Mouse (Mus musculus) urinary bladder, postnatal 14 days (tissue): Measurements from ENCODE around the gene Hmx2.

Experiments
- DNase-seq: peaks from one replicate; pipeline ENCODE4 v3.0.0; 2021; ENCODE audit warnings: low spot score

Gene Hmx2

GRCm38 (mm10) chr7:131548473-131548872 lies at the start of gene Hmx2:
Gene Hmx2 (plus strand): TSS chr7:131548773.
- no peak for DNase-seq

- DNase-seq = no peak
Observed at GRCm38 (mm10) chr7:131503739-131504138, 44.8 kb upstream of the Hmx2 start.

- peak; percentile 88 for DNase-seq
Observed at GRCm38 (mm10) chr7:131539979-131540378, 8.6 kb upstream of the Hmx2 start.

- DNase-seq = no peak
Observed at GRCm38 (mm10) chr7:131541184-131542114, 7.1 kb upstream of the Hmx2 start.

GRCm38 (mm10) chr7:131542115-131542871 lies 6.3 kb upstream of the Hmx2 start, which contains the start of gene Hmx3:
Gene Hmx3 (plus strand): TSS chr7:131542867.
- DNase-seq = no peak

GRCm38 (mm10) chr7:131542872-131543622 lies 5.5 kb upstream of the Hmx2 start:
- DNase-seq = no peak

- no peak for DNase-seq
Observed at GRCm38 (mm10) chr7:131543623-131544481, 4.7 kb upstream of the Hmx2 start.

GRCm38 (mm10) chr7:131544871-131545270 lies 3.7 kb upstream of the Hmx2 start:
- DNase-seq = no peak

- no peak for DNase-seq
Observed at GRCm38 (mm10) chr7:131545701-131546385, 2.7 kb upstream of the Hmx2 start.

- no peak for DNase-seq
Observed at GRCm38 (mm10) chr7:131546423-131546822, 2.1 kb upstream of the Hmx2 start.

- no peak for DNase-seq
Observed at GRCm38 (mm10) chr7:131547481-131547880, 1.1 kb upstream of the Hmx2 start.

- no peak for DNase-seq
Observed at GRCm38 (mm10) chr7:131551471-131551870, 2.9 kb downstream of the Hmx2 start.

- DNase-seq = no peak
Observed at GRCm38 (mm10) chr7:131551931-131552741, 3.6 kb downstream of the Hmx2 start.

GRCm38 (mm10) chr7:131552781-131553180 lies 4.2 kb downstream of the Hmx2 start:
- DNase-seq = no peak

GRCm38 (mm10) chr7:131553771-131554175 lies 5.2 kb downstream of the Hmx2 start:
- DNase-seq = peak; percentile 53

- no peak for DNase-seq
Observed at GRCm38 (mm10) chr7:131554341-131555180, 6.0 kb downstream of the Hmx2 start.

- peak; percentile 35 for DNase-seq
Observed at GRCm38 (mm10) chr7:131555301-131556081, 6.9 kb downstream of the Hmx2 start.

- DNase-seq = no peak
Observed at GRCm38 (mm10) chr7:131556116-131556515, 7.5 kb downstream of the Hmx2 start.
